Mouse (Mus musculus) embryonic facial prominence, embryonic 10.5 days (tissue): ENCODE data around the gene Yipf6. TPM values are rescaled to one million over a fixed set of nuclear protein-coding genes. Genes with fewer than 3 reads are reported as not detected.
"Not testable (repeated sequence)": the region's sequence is repeated elsewhere in the genome, so short reads cannot be mapped to it uniquely, and the experiment has no call there.

Experiments
- DNase-seq: peaks from one replicate; pipeline ENCODE4 v3.0.0-alpha.2; 2017; ENCODE audit warnings: low spot score
- H3K27ac ChIP-seq: fragments of 300-500 bp; sonication (generic); replicated peaks from 2 replicates; pipeline ENCODE4 v1.5.1; 2016; ENCODE audit warnings: mild to moderate bottlenecking
- H3K27me3 ChIP-seq: fragments of 300-500 bp; sonication (generic); replicated peaks from 2 replicates; pipeline ENCODE4 v1.6.1; 2016; ENCODE audit warnings: low read depth, mild to moderate bottlenecking; ENCODE audit not compliant: poor library complexity, severe bottlenecking
- H3K36me3 ChIP-seq: fragments of 300-500 bp; sonication (generic); replicated peaks from 2 replicates; pipeline ENCODE4 v1.6.1; 2016; ENCODE audit warnings: mild to moderate bottlenecking, moderate library complexity
- H3K4me1 ChIP-seq: fragments of 300-500 bp; sonication (generic); 2 replicates; pipeline ENCODE4 v1.6.1; 2016
- H3K4me3 ChIP-seq: fragments of 300-500 bp; sonication (generic); 2 replicates; pipeline ENCODE4 v1.5.1; 2016; ENCODE audit warnings: mild to moderate bottlenecking, moderate library complexity
- H3K9me3 ChIP-seq: fragments of 300-500 bp; sonication (generic); 2 replicates; pipeline ENCODE4 v1.6.1; 2016; ENCODE audit warnings: mild to moderate bottlenecking
- WGBS: fragments of 180-500 bp; shearing (Covaris S2); methylation state at CpG from one replicate; pipeline ENCODE4 v1.1.7; 2016; 5-methylcytosine and 5-hydroxymethylcytosine counted together
- polyA plus RNA-seq: library from polyadenylated mRNA; unstranded; fragments of >200 nt; fragmentation: Nextera tagmentation; extraction: Ambion mirVana; gene quantifications from 2 replicates; pipeline ENCODE4 v1.2.1, GENCODE M21; 2016

Gene Yipf6
- polyA plus RNA-seq, 1 experiment from 2014 or later = 17.1 TPM

DNA sequence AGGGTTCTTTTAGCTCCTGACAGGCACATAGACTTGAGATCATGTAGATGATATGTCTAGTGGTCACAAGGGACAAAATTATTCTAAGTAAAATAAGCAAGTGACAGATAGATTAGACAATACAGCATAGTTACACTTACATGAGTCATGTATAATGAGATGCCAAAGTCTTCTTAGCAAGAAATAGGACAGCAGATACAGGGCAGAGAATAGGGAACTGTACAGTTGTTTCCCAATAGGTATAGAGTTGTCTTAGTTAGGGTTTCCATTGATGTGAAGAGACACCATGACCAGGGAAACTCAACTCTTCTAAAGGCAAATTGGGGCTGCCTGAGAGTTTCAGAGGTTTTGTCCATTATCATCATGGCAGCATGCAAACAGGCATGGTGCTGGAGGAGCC, 27.6 kb downstream of the Yipf6 start:
- Histone ChIP-seq H3K27me3 (peaks cover 41% of the 10 kb centered on the region), H3K4me3 (no peak overlapping the region), H3K4me1 (no peaks in the 10 kb centered on the region), H3K27ac (no peak overlapping the region), H3K9me3 (no peaks in the 10 kb centered on the region), H3K36me3 (no peaks in the 10 kb centered on the region)
- no peak for DNase-seq

DNA sequence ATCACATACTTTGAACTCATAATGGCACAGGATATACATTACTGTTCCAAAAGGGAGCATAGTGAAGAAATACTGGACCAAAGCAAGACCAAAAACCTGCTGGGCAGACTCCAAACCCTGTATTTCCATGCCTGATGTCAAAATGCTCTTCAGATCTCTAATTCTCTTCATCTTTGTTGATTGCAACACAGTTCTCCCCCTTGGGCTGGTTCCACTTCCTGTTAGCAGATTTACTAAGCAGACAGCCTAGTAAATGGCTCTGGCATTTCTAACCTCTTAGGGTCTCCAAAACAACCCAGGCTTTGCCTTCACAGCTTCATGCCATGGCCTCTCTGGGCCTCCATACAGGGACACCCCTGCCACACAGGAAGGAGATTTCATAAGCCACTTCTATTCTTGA, 28.4 kb downstream of the Yipf6 start:
- Histone ChIP-seq H3K36me3 (no peaks in the 10 kb centered on the region), H3K9me3 (no peaks in the 10 kb centered on the region), H3K4me1 (no peaks in the 10 kb centered on the region), H3K27ac (no peak overlapping the region), H3K27me3 (peaks cover 41% of the 10 kb centered on the region), H3K4me3 (no peak overlapping the region)
- DNase-seq = no peak

DNA sequence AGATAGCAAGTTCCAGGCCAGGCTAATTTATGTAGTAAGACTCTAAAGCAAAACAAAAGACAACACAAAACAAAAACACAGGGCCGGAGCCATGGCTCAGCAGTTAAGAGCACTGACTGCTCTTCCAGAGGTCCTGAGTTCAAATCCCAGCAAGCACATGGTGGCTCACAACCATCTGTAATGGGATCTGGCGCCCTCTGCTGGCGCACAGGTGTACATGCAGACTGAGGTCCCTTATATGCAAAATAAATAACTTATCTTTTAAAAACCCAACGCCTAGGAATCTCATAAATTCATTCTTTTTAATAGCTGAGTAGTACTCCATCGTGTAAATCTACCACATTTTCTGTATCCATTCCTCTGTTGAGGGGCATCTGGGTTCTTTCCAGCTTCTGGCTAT, 50.5 kb downstream of the Yipf6 start:
- not testable (repeated sequence) for H3K4me1 ChIP-seq, H3K36me3 ChIP-seq, DNase-seq, H3K27ac ChIP-seq, H3K9me3 ChIP-seq, H3K4me3 ChIP-seq
- 55% methylated on average over 5 of the region's 5 CpGs for WGBS
- peaks cover 51% of the 10 kb centered on the region for H3K27me3 ChIP-seq

DNA sequence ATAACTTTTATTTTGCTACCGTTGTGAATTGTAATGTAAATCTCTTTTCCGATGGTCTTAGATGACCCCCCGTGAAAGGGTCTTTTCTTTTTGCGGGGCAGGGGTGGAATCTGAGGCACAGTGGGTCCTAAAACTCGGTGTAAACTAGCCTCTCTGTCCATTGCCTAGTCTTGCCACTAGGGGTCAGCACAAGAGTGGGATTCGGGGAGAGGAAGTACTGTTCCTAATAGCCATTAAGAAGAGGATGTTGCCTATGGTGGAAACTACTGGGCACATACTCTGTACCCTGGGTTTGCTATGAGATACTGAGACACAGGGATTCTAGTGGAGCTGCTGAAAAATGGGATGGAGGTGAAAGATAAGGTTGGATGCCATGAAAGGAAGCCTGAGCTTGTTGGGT, 53.5 kb downstream of the Yipf6 start:
- peak; percentile 48 for DNase-seq
- Histone ChIP-seq H3K4me1 (no peaks in the 10 kb centered on the region), H3K9me3 (no peaks in the 10 kb centered on the region), H3K27me3 (peaks cover 51% of the 10 kb centered on the region), H3K27ac (no peak overlapping the region), H3K36me3 (no peaks in the 10 kb centered on the region), H3K4me3 (no peak overlapping the region)
- WGBS = 39% methylated on average over 6 of the region's 6 CpGs

Other genes starting within 250 kb of the Yipf6 start
- gene Ophn1, start 45.3 kb upstream of the Yipf6 start, polyA plus RNA-seq = 12.2 and 13.3 TPM in 2 replicates
- gene Stard8, start 66.9 kb downstream of the Yipf6 start, polyA plus RNA-seq = 11.4 and 13.5 TPM in 2 replicates
- gene Efnb1, start 199.8 kb downstream of the Yipf6 start, polyA plus RNA-seq = 30.2 and 33.8 TPM in 2 replicates